Mouse (Mus musculus) forebrain, embryonic 10.5 days (tissue): ENCODE measurements around the gene Oit1. TPM values are rescaled to one million over a fixed set of nuclear protein-coding genes. Genes with fewer than 3 reads are reported as not detected.
A peak's percentile ranks its signal among the peaks of the same experiment; 100 is the strongest.

Source experiments
- DNase-seq: peaks from one replicate; pipeline ENCODE4 v3.0.0-alpha.2; 2017; ENCODE audit warnings: low spot score; ENCODE audit errors: extremely low spot score
- H3K27ac ChIP-seq: fragments of 300-500 bp; sonication (generic); 2 replicates; pipeline ENCODE4 v1.5.1; 2016; ENCODE audit warnings: mild to moderate bottlenecking
- H3K27me3 ChIP-seq: fragments of 300-500 bp; sonication (generic); 2 replicates; pipeline ENCODE4 v1.6.1; 2016; ENCODE audit warnings: mild to moderate bottlenecking; ENCODE audit not compliant: poor library complexity, severe bottlenecking
- H3K36me3 ChIP-seq: fragments of 300-500 bp; sonication (generic); replicated peaks from 2 replicates; pipeline ENCODE4 v1.6.1; 2016; ENCODE audit warnings: mild to moderate bottlenecking, moderate library complexity
- H3K4me1 ChIP-seq: fragments of 300-500 bp; sonication (generic); 2 replicates; pipeline ENCODE4 v1.6.1; 2016
- H3K4me3 ChIP-seq: fragments of 300-500 bp; sonication (generic); 2 replicates; pipeline ENCODE4 v1.5.1; 2016; ENCODE audit warnings: mild to moderate bottlenecking, moderate library complexity
- H3K9me3 ChIP-seq: fragments of 300-500 bp; sonication (generic); 2 replicates; pipeline ENCODE4 v1.6.1; 2016; ENCODE audit warnings: mild to moderate bottlenecking, moderate library complexity
- WGBS: fragments of 180-500 bp; shearing (Covaris S2); methylation state at CpG from one replicate; pipeline ENCODE4 v1.1.7; 2016; 5-methylcytosine and 5-hydroxymethylcytosine counted together
- polyA plus RNA-seq: library from polyadenylated mRNA; unstranded; fragments of >200 nt; fragmentation: Nextera tagmentation; extraction: Ambion mirVana; gene quantifications from 2 replicates; pipeline ENCODE4 v1.2.1, GENCODE M21; 2016

The Oit1 gene
- polyA plus RNA-seq, 1 experiment from 2014 or later: 0.15 TPM

DNA sequence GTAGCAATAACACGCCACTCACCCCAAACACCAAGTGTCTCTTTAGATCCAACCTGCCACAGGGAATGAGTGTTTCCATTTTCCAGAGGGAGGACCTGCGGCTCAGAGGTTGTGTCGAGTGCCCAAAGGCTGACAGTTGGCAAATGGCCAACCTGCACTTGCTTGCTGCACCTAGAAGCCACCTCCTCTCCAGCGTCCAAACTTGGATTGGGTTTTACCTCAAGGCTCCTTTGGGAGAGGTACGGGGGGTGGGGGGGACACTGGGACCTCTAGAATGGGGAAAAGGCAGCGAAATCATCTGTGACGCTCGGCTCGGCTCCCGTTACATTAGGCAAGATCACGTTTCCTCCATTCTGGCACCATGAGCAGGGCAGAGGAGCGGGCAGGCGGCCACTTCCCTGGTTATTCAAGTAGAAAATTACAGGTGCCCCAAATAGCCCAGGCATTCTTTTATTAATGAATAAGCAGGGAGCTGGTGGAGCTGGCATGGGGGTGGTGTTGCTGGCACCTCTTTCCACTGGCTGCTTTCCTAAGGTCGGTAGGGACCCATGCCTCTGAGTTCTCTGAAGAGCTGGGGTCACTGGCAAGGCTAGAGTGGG is 47.1 kb downstream of the Oit1 start:
- H3K4me1 ChIP-seq: peaks cover 42% of the 10 kb centered on the region
- no peaks in the 10 kb centered on the region for H3K36me3 ChIP-seq
- DNase-seq: no peak
- no peak overlapping the region for H3K4me3 ChIP-seq
- no peak overlapping the region for H3K27ac ChIP-seq
- H3K27me3 ChIP-seq: no peaks in the 10 kb centered on the region; the same call in 1 of the 2 replicates
- H3K9me3 ChIP-seq: no peaks in the 10 kb centered on the region
- WGBS: 91% methylated on average over 14 of the region's 14 CpGs

DNA sequence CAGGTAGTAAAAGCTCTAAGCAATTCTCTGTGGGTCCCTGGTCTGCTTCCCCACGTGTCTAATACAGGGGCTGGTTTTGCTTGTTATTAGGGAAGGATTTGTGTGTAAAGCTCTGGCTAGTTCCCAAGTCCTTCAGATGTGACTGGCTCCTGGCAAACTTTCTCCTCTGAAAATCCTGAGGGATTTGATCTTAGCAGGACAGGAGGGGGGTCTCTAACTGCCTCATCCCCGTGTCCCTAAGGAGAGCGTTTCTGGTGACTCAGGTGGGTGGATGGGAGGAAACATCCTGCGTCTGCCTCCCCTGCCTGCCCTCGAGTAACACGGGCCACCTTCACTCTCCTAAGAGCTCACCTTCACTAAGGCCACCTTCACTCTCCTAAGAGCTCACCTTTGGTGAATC is 48.2 kb downstream of the Oit1 start:
- no peak for DNase-seq
- WGBS: 82% methylated on average over 6 of the region's 6 CpGs
- H3K36me3 ChIP-seq: no peaks in the 10 kb centered on the region

DNA sequence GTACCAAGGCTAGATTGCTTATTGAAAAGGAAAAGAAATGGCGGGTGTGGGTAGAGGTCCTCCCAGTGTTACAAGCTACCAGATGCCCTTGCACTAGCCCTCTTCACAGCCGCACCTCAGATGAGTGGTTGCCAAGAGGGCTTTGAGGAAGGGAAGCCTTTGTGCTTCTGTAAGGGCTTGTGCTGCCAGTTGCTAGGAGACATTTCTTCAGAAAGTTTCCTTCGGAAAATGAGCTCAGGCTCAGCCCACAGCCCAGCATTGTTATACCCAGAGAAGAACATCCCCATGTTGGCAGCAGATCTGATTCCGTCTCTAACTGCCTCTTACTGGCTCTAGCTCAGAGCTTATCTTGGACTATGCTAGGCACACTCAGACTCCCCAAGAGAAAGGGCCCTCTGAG is 49.0 kb downstream of the Oit1 start:
- no peak for DNase-seq

More for the DNA sequence above, 48.2 kb downstream of the Oit1 start:
- Histone ChIP-seq H3K4me1 (peaks cover 33% of the 10 kb centered on the region), H3K27ac (no peak overlapping the region), H3K9me3 (no peaks in the 10 kb centered on the region), H3K4me3 (no peak overlapping the region), H3K27me3 (no peaks in the 10 kb centered on the region; the same call in 1 of the 2 replicates)

DNA sequence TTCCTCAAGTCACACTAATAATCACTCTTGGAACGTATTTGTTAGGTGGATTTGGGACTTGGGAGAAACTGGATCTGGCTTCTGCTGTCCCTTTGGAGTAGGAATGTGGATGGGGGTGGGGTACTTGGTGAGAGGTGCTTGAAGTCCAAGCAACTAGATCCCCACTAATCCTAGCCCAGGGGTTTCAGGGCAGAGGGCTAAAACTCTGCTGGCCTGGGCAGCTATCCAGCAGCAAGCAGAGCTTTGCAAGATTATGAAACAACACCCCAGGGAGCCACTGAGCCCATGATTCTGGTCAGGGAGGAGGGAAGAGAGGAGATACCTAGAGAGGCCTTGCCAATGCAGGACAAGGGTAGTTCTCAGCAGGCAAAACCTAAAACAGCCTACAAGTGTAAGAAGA is 51.2 kb downstream of the Oit1 start:
- no peak for DNase-seq
- Histone ChIP-seq H3K27ac (peak overlapping the region; percentile 48; the same call in 1 of the 2 replicates), H3K27me3 (peaks cover 12% of the 10 kb centered on the region; the same call in 1 of the 2 replicates), H3K36me3 (no peaks in the 10 kb centered on the region), H3K4me1 (peaks cover 29% of the 10 kb centered on the region), H3K4me3 (no peak overlapping the region), H3K9me3 (no peaks in the 10 kb centered on the region)
- WGBS: 22% methylated on average over 1 of the region's 1 CpGs

More for the DNA sequence above, 49.0 kb downstream of the Oit1 start:
- Histone ChIP-seq H3K27me3 (no peaks in the 10 kb centered on the region; the same call in 1 of the 2 replicates), H3K4me1 (peaks cover 33% of the 10 kb centered on the region), H3K4me3 (no peak overlapping the region), H3K27ac (peak overlapping the region; percentile 35; the same call in 1 of the 2 replicates), H3K36me3 (no peaks in the 10 kb centered on the region), H3K9me3 (no peaks in the 10 kb centered on the region)
- WGBS: 57% methylated on average over 4 of the region's 4 CpGs

DNA sequence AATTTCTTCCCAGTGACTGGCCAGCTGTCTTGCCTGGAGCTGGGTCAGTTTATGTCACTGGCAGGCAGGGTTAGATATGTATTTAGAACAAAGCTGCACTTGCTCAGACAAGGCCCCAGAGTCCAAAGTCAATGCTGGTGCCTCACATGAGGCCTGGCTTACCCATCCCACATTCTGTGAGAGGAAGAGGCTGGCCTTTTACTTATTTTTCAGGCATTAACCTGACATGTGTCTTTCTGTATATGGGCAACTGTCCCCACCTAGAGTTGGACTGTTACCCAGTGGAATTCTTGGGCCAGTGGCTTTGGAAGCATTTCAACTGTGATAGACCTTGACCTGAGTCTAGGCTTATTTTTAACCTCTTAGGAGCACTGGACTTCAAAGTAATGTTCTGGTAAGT is 51.6 kb downstream of the Oit1 start:
- Histone ChIP-seq H3K9me3 (no peaks in the 10 kb centered on the region), H3K27ac (no peak overlapping the region; the same call in 1 of the 2 replicates), H3K36me3 (no peaks in the 10 kb centered on the region), H3K27me3 (peaks cover 12% of the 10 kb centered on the region; the same call in 1 of the 2 replicates), H3K4me3 (no peak overlapping the region), H3K4me1 (peaks cover 26% of the 10 kb centered on the region)
- no peak for DNase-seq

DNA sequence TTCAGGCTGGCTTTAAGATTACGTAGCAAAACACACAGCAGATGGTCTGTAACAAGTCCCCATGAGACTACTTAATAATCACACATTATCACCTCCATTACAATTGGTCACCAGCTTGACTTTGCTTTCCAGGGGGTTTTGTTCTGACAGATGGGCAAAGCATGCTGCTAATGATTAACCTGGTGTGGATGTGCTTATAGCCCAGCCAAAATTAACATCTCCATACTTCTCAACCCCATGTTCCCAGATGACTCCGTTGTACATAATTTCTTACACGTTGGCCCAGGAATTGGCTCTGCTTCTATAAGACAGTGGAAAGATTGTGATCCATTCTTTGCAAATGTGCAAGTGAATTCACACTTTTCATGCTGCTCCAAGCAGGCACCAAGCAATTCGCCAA is 52.8 kb downstream of the Oit1 start:
- DNase-seq: no peak
- H3K27ac ChIP-seq: no peak overlapping the region
- H3K4me1 ChIP-seq: peaks cover 26% of the 10 kb centered on the region
- no peaks in the 10 kb centered on the region for H3K9me3 ChIP-seq
- H3K4me3 ChIP-seq: no peak overlapping the region
- 88% methylated on average over 4 of the region's 4 CpGs for WGBS
- H3K36me3 ChIP-seq: no peaks in the 10 kb centered on the region
- H3K27me3 ChIP-seq: peaks cover 14% of the 10 kb centered on the region; the same call in 1 of the 2 replicates

DNA sequence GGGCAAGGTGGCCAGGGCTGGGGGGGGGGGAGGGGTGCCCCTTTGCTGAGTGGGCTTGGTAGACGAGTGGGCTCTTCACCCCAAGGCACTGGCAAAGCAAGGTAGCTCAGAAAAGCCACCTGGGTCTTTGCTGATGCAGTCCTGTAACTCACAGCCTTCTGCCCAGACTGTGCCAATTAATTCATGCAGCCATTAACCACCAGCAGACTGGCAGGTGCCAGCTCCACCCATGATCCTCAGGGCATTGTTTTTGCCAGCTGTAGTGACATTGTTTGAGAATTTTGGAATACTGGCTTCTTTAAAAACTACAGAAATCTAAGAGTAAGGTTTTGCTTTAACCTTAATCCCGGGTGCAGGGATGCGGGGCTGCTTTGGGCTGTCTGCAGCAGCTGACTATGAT is 58.0 kb downstream of the Oit1 start:
- Histone ChIP-seq H3K4me3 (no peak overlapping the region), H3K4me1 (peaks cover 22% of the 10 kb centered on the region), H3K27ac (no peak overlapping the region), H3K9me3 (no peaks in the 10 kb centered on the region), H3K36me3 (no peaks in the 10 kb centered on the region), H3K27me3 (peaks cover 65% of the 10 kb centered on the region)
- DNase-seq: no peak
- 89% methylated on average over 3 of the region's 3 CpGs for WGBS

DNA sequence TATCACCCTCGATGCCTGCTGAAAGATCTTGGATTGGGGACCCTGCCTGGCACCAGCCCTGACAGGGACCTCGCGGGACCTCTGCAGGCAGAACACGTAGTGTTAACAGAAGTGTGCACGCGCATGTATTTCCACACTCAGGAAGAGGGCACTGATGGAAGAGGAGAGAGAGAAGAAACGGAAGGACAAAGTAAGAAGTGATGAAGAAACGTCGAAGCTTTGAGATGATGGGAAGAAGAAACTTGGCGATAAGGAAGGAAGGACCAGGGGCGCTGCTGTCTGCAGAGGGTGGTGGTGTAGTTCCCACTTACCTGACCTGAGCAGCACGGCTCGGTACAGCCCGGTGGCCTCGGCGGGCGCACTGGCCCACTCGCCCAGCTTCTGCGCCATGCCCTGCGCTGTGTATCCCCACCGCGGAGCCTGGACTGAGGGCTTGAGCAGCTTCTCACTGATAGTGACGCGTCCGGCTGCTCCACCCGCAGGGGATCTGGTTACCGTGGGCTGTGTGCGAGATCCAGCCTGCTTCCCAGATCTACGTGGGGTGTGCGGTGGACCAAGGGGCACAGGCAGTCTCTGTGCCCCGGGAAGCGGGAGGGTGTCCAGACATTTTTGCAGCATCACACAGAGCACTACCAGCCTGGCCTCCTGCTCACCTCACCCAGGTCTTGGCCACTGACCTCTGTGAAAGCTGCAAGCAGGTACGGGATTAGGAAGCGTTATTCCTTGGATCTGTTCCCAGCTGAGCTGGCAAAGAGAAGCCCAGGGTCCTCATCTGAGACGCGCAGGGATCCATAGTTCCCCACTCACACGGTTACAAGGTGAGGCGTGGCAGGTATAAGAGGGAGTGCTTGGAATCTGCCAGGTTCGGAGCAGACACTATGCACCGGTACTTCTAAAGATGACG is 61.1 kb downstream of the Oit1 start, which contains the start of gene Fam107a:
Fam107a (minus strand) TSS at position 830 of the 904 bp plus-strand sequence.
- Histone ChIP-seq H3K36me3 (no peaks in the 10 kb centered on the region), H3K27ac (peak within 1 kb of the TSS; percentile 48; the same call in 1 of the 2 replicates), H3K4me3 (peak within 1 kb of the TSS; percentile 43), H3K9me3 (no peaks in the 10 kb centered on the region), H3K27me3 (peaks cover 78% of the 10 kb centered on the region), H3K4me1 (peaks cover 38% of the 10 kb centered on the region)
- WGBS: 10% methylated on average over 41 of the region's 41 CpGs
- DNase-seq: peak; percentile 20

DNA sequence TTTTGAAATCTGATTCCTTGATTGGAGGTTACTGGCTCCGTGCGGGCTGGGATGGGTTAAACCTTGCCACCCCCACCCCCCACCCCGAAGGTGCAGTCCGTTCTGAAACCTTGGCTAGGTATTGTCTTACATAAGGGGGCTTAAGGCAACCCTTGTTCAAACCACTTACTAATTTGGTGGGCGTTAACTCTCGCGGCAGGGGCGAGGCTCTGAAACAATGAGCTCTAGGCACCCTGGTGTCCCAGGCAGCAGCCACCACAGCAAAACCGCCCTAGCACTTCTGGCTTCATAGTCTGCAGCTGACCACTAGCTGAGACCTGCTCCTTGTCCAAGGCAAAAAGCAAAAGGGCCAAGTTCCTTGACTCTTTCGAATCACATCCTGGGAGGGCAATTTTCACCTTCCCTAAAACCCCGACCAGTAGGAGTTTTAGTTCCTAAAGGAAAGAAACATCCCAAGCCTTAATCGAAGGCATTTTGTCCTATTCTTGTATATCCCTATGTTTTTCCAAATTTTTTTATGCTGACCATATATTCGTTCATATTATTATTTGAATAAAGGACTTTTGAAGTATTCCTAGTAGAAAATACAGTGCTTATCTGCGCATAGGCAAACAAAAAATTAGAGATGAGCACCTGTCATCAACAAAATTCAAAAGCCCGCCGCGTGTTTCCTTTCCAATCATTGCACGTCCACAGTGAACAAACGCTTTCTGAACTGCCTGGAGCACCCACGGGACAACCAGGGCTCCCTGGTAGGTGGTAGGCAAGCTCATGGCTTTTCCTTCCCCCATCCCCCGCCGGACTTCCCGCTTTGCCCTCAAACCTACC is 62.0 kb downstream of the Oit1 start:
- peaks cover 38% of the 10 kb centered on the region for H3K4me1 ChIP-seq
- no peaks in the 10 kb centered on the region for H3K36me3 ChIP-seq
- no peaks in the 10 kb centered on the region for H3K9me3 ChIP-seq
- peak overlapping the region; percentile 48; the same call in 1 of the 2 replicates for H3K27ac ChIP-seq
- peak; percentile 44 for DNase-seq
- H3K27me3 ChIP-seq: peaks cover 84% of the 10 kb centered on the region
- WGBS: 1% methylated on average over 23 of the region's 23 CpGs
- peak overlapping the region; percentile 43 for H3K4me3 ChIP-seq

DNA sequence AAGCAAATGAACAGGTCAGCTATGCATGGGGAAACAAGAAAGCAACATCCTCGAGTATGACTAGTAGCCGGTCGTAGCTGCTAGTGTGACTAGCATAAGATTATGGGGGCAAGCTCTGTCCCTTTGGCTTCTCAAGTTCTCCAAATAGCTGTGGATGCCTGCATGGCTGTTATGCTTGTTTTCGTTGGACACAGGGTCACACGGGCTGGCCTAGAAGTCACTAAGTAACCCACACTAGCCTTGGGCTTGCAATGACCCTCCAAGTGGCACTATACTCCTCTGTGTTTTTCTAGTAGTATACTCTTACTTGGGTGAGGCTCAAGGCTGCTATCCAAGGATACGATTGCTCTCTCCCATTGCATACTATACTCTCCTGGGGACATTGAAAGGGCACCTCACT is 63.4 kb downstream of the Oit1 start:
- no peaks in the 10 kb centered on the region for H3K9me3 ChIP-seq
- no peak overlapping the region for H3K27ac ChIP-seq
- 85% methylated on average over 6 of the region's 6 CpGs for WGBS
- peaks cover 39% of the 10 kb centered on the region for H3K4me1 ChIP-seq
- no peak overlapping the region for H3K4me3 ChIP-seq
- no peak for DNase-seq
- H3K27me3 ChIP-seq: peaks cover 91% of the 10 kb centered on the region
- no peaks in the 10 kb centered on the region for H3K36me3 ChIP-seq

DNA sequence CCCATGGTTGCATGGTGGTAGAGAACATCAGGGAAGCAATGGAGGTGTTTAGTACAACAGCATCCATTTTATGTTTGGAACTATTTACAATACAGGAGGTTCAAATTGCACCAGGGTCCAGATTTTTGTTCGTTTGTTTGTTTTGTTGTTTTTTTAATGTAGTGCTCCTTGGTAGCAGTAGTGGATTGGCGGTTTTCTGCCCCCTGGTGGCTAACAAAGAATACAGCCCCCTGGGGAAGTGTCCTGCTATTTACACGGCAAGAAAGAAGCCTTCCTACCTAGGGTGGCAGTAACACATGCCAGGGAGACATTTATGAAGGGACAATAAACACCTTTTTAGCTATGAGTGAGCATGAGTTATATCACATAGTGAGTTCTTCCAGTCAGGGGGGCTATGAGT is 64.0 kb downstream of the Oit1 start:
- Histone ChIP-seq H3K27me3 (peaks cover 88% of the 10 kb centered on the region), H3K9me3 (no peaks in the 10 kb centered on the region), H3K27ac (no peak overlapping the region), H3K4me3 (no peak overlapping the region), H3K36me3 (no peaks in the 10 kb centered on the region), H3K4me1 (peaks cover 45% of the 10 kb centered on the region)
- 60% methylated on average over 3 of the region's 3 CpGs for WGBS
- DNase-seq: no peak

DNA sequence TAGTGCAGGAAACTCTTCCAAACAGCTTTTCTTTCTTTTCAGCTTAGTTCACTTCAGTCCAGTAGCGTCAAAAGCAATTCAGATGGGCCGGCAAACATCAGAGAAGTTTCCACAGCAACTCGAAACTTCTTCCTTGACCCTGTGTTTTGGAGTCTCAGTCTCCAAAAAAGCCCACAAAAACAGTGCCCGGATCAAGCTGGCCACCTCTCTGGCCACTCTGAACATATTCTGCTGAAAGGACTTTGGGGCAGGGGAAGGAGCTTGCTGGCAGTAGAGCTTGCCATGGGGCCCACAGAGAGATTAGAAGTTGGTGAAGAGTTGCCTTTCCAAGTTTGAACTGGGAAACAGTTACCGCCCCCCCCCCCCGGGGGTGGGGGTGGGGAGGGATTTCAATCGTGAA is 64.7 kb downstream of the Oit1 start:
- Histone ChIP-seq H3K27ac (no peak overlapping the region), H3K36me3 (no peaks in the 10 kb centered on the region), H3K4me3 (no peak overlapping the region), H3K27me3 (peaks cover 87% of the 10 kb centered on the region), H3K4me1 (peaks cover 50% of the 10 kb centered on the region), H3K9me3 (no peaks in the 10 kb centered on the region)
- WGBS: 43% methylated on average over 7 of the region's 7 CpGs
- no peak for DNase-seq
